Mouse (Mus musculus) liver, postnatal 0 days (tissue): ENCODE measurements at regions not wholly inside any gene's neighbourhood (a gene's known extent, or its start where the extent isn't known, plus 50 kb on each side); places are given as distances from the start of the nearest gene placed in this dataset.

Experiments
- CTCF ChIP-seq: sonication (generic); IDR thresholded peaks from 2 replicates; pipeline ENCODE4 v1.5.1; 2016; ENCODE audit warnings: antibody characterized with exemption, low read depth
- EP300 ChIP-seq: IDR thresholded peaks from 2 replicates; pipeline ENCODE4 v1.6.1; 2016; ENCODE audit warnings: antibody characterized with exemption, low read depth, mild to moderate bottlenecking

GRCm38 (mm10) chr4:131591456-131591855 is 246.6 kb downstream of the Ptpru start:
- TF ChIP-seq CTCF (no peak), EP300 (no peak)
